Mouse (Mus musculus) frontal cortex, adult (tissue): Measurements from ENCODE around the gene Esp8.
"Not testable (repeated sequence)": the region's sequence is repeated elsewhere in the genome, so short reads cannot be mapped to it uniquely, and the experiment has no call there.

Experiments used
- ATAC-seq: cut with Nextera tagmentation; 2 replicates; pipeline ENCODE4 v1.9.2; 2017; ENCODE audit warnings: mild to moderate bottlenecking, moderate library complexity, mixed read lengths; ENCODE audit not compliant: low TSS enrichment

Gene Esp8

DNA sequence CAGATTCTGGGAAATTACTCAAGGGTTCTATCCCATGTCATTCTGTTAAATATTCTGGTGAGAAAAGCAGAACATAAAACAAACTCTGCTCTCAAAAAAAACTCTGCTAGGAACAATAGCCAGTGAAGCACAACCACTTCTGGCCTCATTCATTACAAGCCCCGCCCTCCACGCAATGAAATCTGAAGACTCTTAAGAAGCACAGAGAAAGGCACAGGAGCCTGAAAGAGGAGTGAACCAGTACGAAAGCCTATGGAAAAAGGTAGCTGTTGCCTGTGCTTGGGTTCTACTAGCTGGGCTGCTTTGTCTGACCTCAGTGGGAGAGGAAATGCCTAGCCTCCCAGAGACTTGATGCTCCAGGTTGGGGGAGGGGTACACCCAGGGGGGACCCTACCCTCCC is at the start of gene Esp8:
Gene Esp8 (plus strand): TSS at position 205 of the 400 bp plus-strand sequence.
- ATAC-seq = no peak

DNA sequence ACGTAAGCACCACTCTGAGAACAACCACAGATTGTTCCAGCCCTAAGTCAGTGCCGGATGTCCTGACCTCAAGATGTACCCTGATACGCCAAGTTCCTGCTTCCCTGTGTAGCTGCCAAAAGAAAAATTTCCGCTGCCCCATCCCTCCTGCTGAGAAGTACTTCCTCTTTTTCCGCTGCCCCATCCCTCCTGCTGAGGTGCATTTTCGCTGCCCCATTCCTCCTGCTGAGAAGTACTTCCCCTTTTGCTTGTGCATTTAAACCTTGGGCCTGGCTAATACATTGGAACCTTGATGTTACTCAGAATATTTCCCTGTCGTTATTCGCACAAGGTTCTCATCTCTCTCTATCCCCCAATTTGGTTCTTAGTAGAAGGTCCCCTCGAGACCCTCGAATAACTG is 36.3 kb upstream of the Esp8 start:
- not testable (repeated sequence) for ATAC-seq

GRCm38 (mm10) chr17:40495468-40496185 is 24.2 kb upstream of the Esp8 start:
- ATAC-seq = not testable (repeated sequence)

DNA sequence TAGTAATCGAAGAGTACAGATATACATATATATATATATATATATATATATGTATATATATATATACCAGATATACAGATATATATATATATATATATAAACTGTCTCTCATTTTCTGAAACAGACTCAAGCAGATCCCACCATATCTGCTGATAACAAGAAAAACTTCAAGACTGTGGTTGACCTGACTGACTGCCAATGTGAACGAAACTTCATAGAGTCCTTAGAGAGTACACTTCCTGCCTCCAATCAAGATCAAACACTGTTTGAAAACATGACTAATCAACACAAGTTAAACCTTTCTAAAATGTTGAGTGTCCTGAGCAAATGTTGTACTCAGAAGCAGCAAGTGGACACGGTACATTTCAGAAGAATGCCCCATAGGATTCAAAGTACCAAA is 10.0 kb downstream of the Esp8 start:
- ATAC-seq = no peak

GRCm38 (mm10) chr17:40531147-40531546 is 11.3 kb downstream of the Esp8 start:
- no peak for ATAC-seq

GRCm38 (mm10) chr17:40547005-40547404 is 27.2 kb downstream of the Esp8 start:
- ATAC-seq = not testable (repeated sequence)

- no peak for ATAC-seq
Measured at GRCm38 (mm10) chr17:40553470-40553869, 33.6 kb downstream of the Esp8 start.

DNA sequence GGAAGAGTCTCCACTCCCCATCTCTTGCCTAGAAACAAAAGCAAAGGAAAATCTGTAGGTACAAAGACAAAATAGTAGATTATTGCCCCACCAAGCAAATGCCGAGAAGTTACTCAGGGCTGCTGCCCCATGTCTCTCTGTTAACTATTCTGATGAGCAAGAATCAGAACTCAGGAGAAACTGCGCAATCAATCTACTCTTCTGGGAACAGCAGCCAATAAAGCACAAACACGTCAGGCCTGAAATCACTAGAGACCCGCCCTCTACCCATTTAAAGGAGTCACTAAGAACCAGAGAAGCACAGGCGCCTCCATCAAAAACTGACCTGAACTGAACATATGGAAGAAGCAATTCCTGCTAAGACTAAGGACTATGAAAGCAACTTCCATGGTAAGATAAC is 41.4 kb downstream of the Esp8 start, which contains the start of gene Esp6:
Gene Esp6 (plus strand): TSS at position 301 of the 400 bp plus-strand sequence.
- ATAC-seq = no peak
